Mouse (Mus musculus) B cell, adult 2 months (primary cell): Measurements from ENCODE around the gene Prdx6b.
A peak's percentile ranks its signal among the peaks of the same experiment; 100 is the strongest.

Experiments
- DNase-seq, 2 experiments: peaks; one replicate each; pipeline ENCODE4 v3.0.0; 2022

Gene Prdx6b

GRCm38 (mm10) chr2:80292172-80292571 is at the start of gene Prdx6b:
Prdx6b (plus strand) TSS chr2:80292472.
- DNase-seq: no peak

GRCm38 (mm10) chr2:80247466-80247865 is 44.8 kb upstream of the Prdx6b start:
- no peak for DNase-seq

- DNase-seq: no peak
Measured at GRCm38 (mm10) chr2:80247868-80248267, 44.4 kb upstream of the Prdx6b start.

GRCm38 (mm10) chr2:80259888-80260672 is 32.2 kb upstream of the Prdx6b start:
- no peak for DNase-seq

- peak; percentile 63 to 68 for DNase-seq
Measured at GRCm38 (mm10) chr2:80266894-80267293, 25.4 kb upstream of the Prdx6b start.

- peak in 1 of 2 experiments; percentile 3 for DNase-seq
Measured at GRCm38 (mm10) chr2:80268053-80268452, 24.2 kb upstream of the Prdx6b start.

- no peak for DNase-seq
Measured at GRCm38 (mm10) chr2:80271431-80271830, 20.8 kb upstream of the Prdx6b start.

GRCm38 (mm10) chr2:80273038-80273437 is 19.2 kb upstream of the Prdx6b start:
- no peak for DNase-seq

- DNase-seq: no peak
Measured at GRCm38 (mm10) chr2:80273763-80274162, 18.5 kb upstream of the Prdx6b start.

- peak; percentile 4 to 23 for DNase-seq
Measured at GRCm38 (mm10) chr2:80275136-80275535, 17.1 kb upstream of the Prdx6b start.

- no peak for DNase-seq
Measured at GRCm38 (mm10) chr2:80282214-80282613, 10.1 kb upstream of the Prdx6b start.

- no peak for DNase-seq
Measured at GRCm38 (mm10) chr2:80286397-80286796, 5.9 kb upstream of the Prdx6b start.

- no peak for DNase-seq
Measured at GRCm38 (mm10) chr2:80298334-80298733, 6.1 kb downstream of the Prdx6b start.

- DNase-seq: no peak
Measured at GRCm38 (mm10) chr2:80300806-80301205, 8.5 kb downstream of the Prdx6b start.

GRCm38 (mm10) chr2:80303957-80304356 is 11.7 kb downstream of the Prdx6b start:
- DNase-seq: no peak

- DNase-seq: no peak
Measured at GRCm38 (mm10) chr2:80307701-80308100, 15.4 kb downstream of the Prdx6b start.

- DNase-seq: no peak
Measured at GRCm38 (mm10) chr2:80309775-80310174, 17.5 kb downstream of the Prdx6b start.

GRCm38 (mm10) chr2:80310772-80311171 is 18.5 kb downstream of the Prdx6b start:
- DNase-seq: no peak

GRCm38 (mm10) chr2:80311350-80311749 is 19.1 kb downstream of the Prdx6b start:
- no peak for DNase-seq

GRCm38 (mm10) chr2:80314201-80314600 is 21.9 kb downstream of the Prdx6b start:
- no peak for DNase-seq

GRCm38 (mm10) chr2:80314854-80315241 is 22.6 kb downstream of the Prdx6b start:
- DNase-seq: no peak

- DNase-seq: peak; percentile 89
Measured at GRCm38 (mm10) chr2:80315242-80316161, 23.2 kb downstream of the Prdx6b start, which contains the start of gene Dnajc10. Dnajc10 (plus strand) TSS chr2:80315466.

- DNase-seq: no peak
Measured at GRCm38 (mm10) chr2:80322878-80323277, 30.6 kb downstream of the Prdx6b start.

- no peak for DNase-seq
Measured at GRCm38 (mm10) chr2:80325779-80326178, 33.5 kb downstream of the Prdx6b start.
